Mouse (Mus musculus): ENCODE measurements at regions not wholly inside any gene's neighbourhood (a gene's known extent, or its start where the extent isn't known, plus 50 kb on each side); places are given as distances from the start of the nearest gene placed in this dataset.

- no peak for DNase-seq
Measured at GRCm38 (mm10) chr2:178668451-178668850, 238.1 kb downstream of the Cdh26 start.

GRCm38 (mm10) chr2:178670952-178671351 is 240.6 kb downstream of the Cdh26 start:
- DNase-seq, result no peak

- DNase-seq, result no peak
Measured at GRCm38 (mm10) chr2:178673621-178674020, 243.3 kb downstream of the Cdh26 start.

- no peak for DNase-seq
Measured at GRCm38 (mm10) chr2:178674621-178675020, 244.3 kb downstream of the Cdh26 start.

DNA sequence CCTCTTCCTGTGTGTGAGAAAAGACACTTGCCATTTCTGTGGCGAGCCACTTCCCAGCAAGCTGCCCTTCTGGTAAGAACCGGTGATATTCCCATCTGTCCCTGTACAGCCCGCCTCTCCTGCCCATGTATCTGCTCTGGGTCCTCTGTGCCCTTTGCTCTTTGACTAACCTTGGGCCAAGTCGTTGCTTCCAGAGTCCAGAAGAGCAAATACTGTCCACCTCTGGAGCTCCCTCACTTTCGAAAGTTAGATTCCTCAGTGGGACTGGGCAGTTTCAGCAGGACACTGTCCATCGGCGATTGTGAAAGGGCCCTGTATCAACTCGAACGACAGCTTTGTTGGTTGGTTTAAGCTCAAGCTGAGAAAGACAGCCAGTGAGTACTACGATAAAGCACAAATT is 246.6 kb downstream of the Cdh26 start:
- DNase-seq, result no peak

DNA sequence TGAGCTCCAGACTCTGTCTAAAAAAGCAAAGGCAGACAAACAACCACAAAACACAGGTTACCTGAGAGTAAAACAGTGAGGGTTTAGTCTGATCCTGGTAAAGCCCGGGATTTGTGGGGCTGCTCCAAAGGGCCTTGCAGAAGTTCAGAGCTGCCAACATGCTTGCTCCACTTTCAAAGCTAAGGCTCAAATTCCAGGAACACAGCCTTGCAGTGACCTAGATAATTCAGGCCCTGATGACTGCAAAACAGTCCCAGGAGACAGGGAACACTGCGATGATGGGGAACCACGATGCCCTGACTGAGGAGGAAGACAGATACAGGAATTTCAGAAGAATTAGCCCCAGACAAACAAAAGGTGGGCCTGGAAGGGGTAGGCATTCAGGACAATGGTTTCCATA is 250.0 kb downstream of the Cdh26 start:
- no peak for DNase-seq

DNA sequence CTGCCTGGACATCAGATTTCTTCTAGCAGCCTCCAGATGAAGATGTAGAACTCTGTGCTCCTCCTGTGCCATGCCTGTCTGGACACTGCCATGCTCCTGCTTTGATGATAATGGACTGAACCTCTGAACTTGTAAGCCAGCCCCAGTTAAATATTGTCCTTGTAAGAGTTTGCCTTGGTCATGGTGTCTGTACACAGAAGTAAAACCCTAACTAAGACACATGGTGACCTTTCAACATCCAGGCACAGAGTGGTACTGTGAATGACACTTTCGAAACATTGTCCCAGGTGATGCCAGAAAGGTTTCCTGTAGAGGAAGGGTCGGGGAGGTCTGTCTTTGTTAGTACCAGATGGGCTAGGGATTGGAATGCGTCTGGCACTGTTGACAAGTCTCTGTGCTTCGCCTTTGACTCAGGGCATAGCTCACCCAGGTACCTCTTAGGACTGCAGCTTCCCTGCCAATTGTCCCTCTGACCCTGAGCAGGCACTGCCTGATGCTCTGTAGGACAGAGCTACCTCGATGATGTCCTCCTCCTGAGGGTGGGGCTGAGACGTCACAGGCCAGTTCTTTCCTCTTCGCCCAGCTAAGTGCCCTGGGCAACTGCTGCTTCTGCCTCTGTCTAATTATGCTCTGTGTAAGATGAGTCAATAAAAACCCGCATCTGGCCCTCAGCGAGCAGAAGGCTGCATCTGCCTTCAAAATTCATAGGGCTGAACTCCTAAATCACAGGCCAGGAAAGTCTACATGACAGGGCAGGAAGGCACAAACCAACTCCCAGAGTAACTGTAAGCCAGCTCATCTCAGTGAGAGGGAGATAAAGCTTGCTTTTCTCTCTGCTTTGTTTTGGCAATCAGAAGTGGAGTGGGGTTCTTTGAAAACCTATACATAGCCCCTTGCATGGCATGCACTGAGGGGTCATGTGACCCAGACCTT is 254.0 kb downstream of the Cdh26 start:
- no peak for DNase-seq

DNA sequence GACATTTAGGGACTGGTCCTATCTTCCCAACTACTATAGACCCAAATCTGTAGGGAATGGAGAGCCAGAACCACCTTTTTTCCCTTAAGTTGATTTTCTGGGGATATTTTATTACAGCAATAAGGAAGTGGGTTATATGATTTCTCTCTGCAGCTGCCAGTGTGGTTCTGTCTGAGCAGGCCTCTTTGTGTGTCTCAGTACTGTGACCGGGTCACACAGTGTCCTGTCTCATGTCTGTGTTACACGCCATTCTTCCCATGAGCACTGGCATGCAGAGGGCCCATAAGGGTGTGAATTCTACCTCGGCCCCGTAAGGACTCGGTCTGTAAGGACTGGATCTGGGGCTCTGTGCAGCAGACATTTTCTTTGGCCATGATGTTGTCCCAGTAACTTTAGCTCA is 254.9 kb downstream of the Cdh26 start:
- no peak for DNase-seq

- DNase-seq, result peak; percentile 34
Measured at GRCm38 (mm10) chr2:178686167-178686601, 255.9 kb downstream of the Cdh26 start.

DNA sequence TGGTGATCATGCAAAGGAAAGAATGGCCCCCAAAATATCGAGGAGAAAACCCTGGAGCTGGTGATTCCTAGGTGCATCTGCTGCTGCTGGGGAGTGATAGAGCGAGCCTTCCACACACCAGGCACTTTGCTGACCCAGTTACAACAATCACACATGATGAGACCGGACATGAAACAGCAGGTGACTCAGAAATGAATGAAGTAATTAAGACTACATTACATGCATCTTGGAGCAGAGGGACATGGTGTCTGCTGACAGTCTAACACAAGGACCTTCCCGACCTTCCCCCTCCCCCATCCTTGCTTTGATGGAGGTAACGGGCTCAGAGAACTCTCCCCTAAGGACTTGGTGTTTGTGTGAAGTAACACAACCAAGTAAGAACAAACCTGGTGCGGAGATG is 258.3 kb downstream of the Cdh26 start:
- DNase-seq, result no peak

- DNase-seq, result peak; percentile 39
Measured at GRCm38 (mm10) chr2:178691190-178691864, 261.0 kb downstream of the Cdh26 start.

- DNase-seq, result no peak
Measured at GRCm38 (mm10) chr2:178691865-178692228, 261.5 kb downstream of the Cdh26 start.

GRCm38 (mm10) chr2:178692231-178692630 is 261.9 kb downstream of the Cdh26 start:
- DNase-seq, result no peak

DNA sequence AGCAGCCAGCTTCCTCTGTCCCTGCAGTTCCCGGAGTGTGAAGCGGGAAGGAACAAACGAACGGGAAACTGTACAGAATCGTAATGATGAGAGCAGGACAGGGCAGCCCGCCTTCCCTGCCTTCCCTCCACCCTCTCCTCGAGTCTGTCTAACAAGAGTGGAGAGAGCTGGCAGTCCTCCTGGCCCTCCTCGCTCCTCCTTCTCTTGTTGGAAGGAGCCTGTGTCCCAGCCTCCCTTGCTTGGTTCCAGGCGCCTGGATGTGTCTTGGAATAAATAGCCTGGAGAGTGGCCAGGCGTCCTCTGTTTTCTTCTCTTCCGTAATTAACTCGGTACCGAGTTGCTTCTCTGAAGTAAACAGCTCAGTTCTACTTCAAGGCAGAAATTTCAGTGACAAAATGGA is 268.3 kb downstream of the Cdh26 start:
- DNase-seq, result no peak

DNA sequence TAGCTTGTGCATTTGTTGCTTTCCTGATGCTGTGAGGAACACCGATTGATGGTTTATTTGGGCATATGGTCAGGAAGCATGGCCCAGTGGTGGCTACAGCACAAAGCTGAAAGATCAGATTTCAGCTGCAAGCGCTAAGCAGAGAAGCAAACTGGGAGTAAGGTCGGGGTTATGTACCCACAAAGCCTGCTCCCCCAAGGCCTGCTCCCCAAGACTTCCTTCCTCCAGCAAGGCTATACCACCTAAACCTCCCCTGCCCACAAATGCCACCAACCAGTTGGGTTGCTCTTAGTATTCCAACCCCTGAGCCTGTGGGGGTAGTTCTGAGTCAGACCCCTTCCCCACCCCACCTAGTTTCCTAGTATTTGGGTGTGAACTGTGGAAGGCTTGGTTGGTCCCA is 270.5 kb downstream of the Cdh26 start:
- no peak for DNase-seq

- DNase-seq, result no peak
Measured at GRCm38 (mm10) chr2:178704510-178704909, 274.2 kb downstream of the Cdh26 start.

DNA sequence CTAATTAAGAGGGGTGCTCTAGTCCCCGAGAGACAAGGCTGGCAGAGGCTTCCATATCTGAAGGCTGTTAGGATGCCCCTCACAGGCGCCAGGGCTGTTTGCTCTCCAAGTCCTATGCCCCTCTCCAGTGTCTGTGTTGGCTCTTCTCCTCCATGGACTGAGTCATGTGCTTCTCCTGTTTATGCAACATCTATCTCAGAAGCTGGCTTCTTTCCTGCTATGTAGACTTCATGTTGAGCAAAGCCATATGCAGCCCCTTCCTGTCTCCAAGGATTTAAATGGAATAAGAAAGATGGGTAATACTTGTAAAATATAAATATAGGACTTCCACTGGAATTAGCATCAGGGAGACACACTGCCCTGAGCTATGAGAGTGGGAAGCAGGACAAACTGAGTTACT is 278.3 kb downstream of the Cdh26 start:
- DNase-seq, result no peak

GRCm38 (mm10) chr2:178709192-178709881 is 279.0 kb downstream of the Cdh26 start:
- no peak for DNase-seq

DNA sequence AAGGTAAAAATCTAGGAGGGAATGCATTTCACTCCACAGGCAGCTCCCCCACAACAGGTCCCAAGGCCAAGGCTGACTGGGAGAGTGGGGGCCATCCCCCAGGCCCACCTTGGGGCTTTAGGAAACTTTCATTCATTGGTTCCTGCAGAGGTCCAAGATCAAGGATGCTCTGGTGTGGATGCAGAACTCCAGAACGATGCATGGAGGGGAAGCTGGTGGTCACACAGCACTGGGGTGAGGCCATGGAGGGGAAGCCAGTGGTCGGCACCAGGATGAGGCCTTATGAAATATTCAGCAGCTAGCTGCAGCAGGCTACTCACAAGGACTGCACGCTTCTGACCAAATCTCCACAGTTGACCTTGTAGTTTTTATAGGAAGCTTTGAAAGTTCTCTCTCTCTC is 279.7 kb downstream of the Cdh26 start:
- no peak for DNase-seq

- no peak for DNase-seq
Measured at GRCm38 (mm10) chr2:178711587-178712080, 281.3 kb downstream of the Cdh26 start.

DNA sequence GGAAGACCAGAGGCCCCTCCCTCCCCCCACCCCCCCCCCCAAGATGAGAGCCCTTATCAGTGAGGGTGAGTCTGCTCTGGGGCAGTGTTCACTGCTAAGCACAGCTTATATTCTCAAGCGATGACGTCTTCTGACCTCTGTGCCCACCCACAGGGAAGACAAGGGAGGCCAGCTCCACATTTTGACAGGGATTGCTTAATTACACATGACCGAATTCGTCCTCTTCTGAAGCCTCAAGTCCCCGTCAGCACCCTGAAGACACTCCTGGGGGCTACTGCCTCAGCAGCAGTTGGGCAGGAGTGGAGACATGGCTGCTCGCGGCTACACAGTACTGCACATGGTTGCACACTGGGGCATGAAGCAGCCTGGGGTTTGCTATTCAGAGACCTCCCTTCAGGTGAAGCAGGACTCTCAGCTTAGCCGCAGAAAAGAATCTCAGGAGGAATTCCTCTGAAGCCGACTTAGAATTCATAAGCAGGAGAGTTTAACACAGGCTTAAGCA is 282.1 kb downstream of the Cdh26 start:
- no peak for DNase-seq

DNA sequence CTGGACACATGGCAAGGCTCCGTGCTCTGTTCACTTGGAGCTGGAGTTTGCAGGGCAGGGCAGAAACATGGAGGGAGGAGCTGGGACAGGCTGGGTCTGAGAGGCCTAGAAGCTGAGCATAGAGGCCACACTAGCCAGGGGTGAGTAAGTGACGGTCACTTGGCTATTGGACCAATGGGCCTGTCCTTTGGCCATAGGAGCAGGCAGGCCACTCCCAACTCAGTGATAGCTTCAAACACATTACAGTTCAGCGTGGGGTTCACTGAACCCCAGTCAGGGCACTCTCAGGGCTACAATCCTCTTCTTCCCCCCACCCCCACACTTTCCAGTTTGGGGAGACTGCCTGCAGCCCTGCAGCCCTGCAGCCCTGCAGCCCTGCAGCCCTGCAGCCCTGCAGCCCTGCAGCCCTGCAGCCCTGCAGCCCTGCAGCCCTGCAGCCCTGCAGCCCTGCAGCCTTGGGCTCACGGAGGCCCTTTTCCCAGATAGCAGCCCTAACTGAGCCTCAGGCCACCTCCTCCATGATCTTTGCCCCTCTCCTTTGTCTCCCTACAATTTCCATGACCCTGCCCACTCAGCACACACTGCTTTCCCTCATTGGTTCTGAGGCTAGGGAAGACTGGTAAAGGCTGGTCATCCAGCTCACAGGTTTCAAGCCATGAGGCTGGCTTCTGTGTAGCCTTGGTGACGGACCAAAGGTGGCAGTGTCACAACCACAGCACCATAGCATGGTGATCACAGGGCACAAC is 285.3 kb downstream of the Cdh26 start:
- DNase-seq, result no peak

- DNase-seq, result no peak
Measured at GRCm38 (mm10) chr2:178718048-178718447, 287.7 kb downstream of the Cdh26 start.
